Mouse (Mus musculus) lung, postnatal 0 days (tissue): ENCODE measurements around the gene Tmem183a.

Source experiments
- CTCF ChIP-seq: IDR thresholded peaks from 2 replicates; pipeline ENCODE4 v1.5.1; 2016; ENCODE audit warnings: antibody characterized with exemption, mild to moderate bottlenecking
- EP300 ChIP-seq: IDR thresholded peaks from 2 replicates; pipeline ENCODE4 v1.6.1; 2016; ENCODE audit warnings: antibody characterized with exemption, mild to moderate bottlenecking, control low read depth

GRCm38 (mm10) chr1:134374124-134374523 lies 12.3 kb upstream of the Tmem183a start:
- TF ChIP-seq CTCF (no peak), EP300 (no peak)
